Mouse (Mus musculus): ENCODE measurements around the gene Ube4a. TPM values are rescaled to one million over a fixed set of nuclear protein-coding genes. Genes with fewer than 3 reads are reported as not detected.

The Ube4a gene
- polyA plus RNA-seq, 1 experiment = 26.1 TPM

- Histone ChIP-seq H3K4me1 (ENCODE audit: control insufficient read depth, insufficient read depth, low read length) (peaks cover 2% of the 10 kb centered on the region; the same call in 1 of the 2 replicates), H3K4me3 (ENCODE audit: insufficient read depth, low read length) (no peak overlapping the region), H3K27ac (ENCODE audit: insufficient read depth, low read length) (no peak overlapping the region)
- TF ChIP-seq CTCF (IDR thresholded peaks at IDR 0.05; ENCODE audit: extremely low read depth, insufficient read depth, low read length) = no peak
- no peak for TF ChIP-seq POLR2A (IDR thresholded peaks at IDR 0.05; ENCODE audit: extremely low read depth, insufficient read depth, low read length)
Observed at GRCm38 (mm10) chr9:44892664-44893063, 72.7 kb downstream of the Ube4a start.

DNA sequence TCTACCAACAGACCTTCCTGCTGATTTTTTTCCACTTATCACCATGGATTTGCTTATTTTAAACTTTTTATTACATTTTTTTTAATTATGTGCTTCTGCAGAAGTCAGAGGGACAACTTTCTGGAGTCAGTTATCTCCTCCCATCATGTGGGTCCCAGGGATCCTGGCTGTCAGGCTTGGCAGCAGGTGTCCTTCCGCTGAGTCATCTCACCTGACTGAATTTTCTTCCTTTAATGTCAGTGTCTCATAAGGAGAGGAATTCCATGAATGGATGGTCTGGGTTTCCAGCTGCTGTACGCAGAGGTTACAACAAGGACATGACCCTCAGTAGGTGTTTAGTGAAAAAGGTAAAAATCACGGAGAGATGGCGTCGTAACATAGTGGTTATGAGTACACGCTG lies 74.2 kb downstream of the Ube4a start:
- TF ChIP-seq CTCF (IDR thresholded peaks at IDR 0.05; ENCODE audit: extremely low read depth, insufficient read depth, low read length) (no peak), POLR2A (IDR thresholded peaks at IDR 0.05; ENCODE audit: extremely low read depth, insufficient read depth, low read length) (no peak)
- Histone ChIP-seq H3K27ac (ENCODE audit: insufficient read depth, low read length) (no peak overlapping the region), H3K4me3 (ENCODE audit: insufficient read depth, low read length) (no peak overlapping the region), H3K4me1 (ENCODE audit: control insufficient read depth, insufficient read depth, low read length) (no peaks in the 10 kb centered on the region; the same call in 1 of the 2 replicates)

GRCm38 (mm10) chr9:44890122-44890521 lies 75.3 kb downstream of the Ube4a start:
- TF ChIP-seq POLR2A (IDR thresholded peaks at IDR 0.05; ENCODE audit: extremely low read depth, insufficient read depth, low read length) (no peak), CTCF (IDR thresholded peaks at IDR 0.05; ENCODE audit: extremely low read depth, insufficient read depth, low read length) (no peak)
- H3K4me1 ChIP-seq (ENCODE audit: control insufficient read depth, insufficient read depth, low read length) = no peaks in the 10 kb centered on the region; the same call in 1 of the 2 replicates
- no peak overlapping the region for H3K27ac ChIP-seq (ENCODE audit: insufficient read depth, low read length)
- no peak overlapping the region for H3K4me3 ChIP-seq (ENCODE audit: insufficient read depth, low read length)

GRCm38 (mm10) chr9:44888114-44888624 lies 77.2 kb downstream of the Ube4a start:
- H3K4me3 ChIP-seq (ENCODE audit: insufficient read depth, low read length) = no peak overlapping the region
- H3K27ac ChIP-seq (ENCODE audit: insufficient read depth, low read length) = no peak overlapping the region
- no peak for TF ChIP-seq CTCF (IDR thresholded peaks at IDR 0.05; ENCODE audit: extremely low read depth, insufficient read depth, low read length)
- TF ChIP-seq POLR2A (IDR thresholded peaks at IDR 0.05; ENCODE audit: extremely low read depth, insufficient read depth, low read length) = no peak
- no peaks in the 10 kb centered on the region; the same call in 1 of the 2 replicates for H3K4me1 ChIP-seq (ENCODE audit: control insufficient read depth, insufficient read depth, low read length)

DNA sequence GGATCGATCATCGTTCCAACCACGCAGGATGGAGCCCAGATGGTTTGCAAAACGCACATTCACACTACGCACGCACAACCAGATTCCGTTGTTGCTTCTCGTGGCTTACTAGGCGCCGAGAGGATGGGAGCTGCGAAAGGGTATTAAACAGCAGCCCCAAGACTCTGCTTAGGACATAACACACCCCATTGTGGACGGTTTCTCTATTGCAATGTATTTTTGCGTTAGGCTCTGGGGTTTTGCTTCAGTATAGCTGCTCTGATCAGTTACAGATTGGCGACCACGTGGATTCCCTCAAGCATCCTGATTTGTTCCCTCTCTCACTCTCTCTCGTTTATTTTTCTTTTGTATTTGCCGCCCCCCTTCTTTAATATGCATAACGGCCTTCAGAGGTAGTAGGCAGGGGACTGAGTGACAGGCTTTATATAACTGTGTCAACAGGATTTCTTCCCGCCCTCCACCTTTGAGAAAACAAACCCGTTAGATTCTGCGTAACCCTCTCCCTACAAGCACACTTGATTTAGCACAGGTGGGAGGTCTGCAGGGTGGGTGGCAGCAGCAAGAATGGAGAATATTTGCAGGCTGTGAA lies 82.3 kb downstream of the Ube4a start:
- 0 out of 2 replicates have a peak, but pooled peaks have one; percentile 0 for TF ChIP-seq CTCF (IDR thresholded peaks at IDR 0.05; ENCODE audit: extremely low read depth, insufficient read depth, low read length)
- no peak for TF ChIP-seq POLR2A (IDR thresholded peaks at IDR 0.05; ENCODE audit: extremely low read depth, insufficient read depth, low read length)
- peaks cover 1% of the 10 kb centered on the region; the same call in 1 of the 2 replicates for H3K4me1 ChIP-seq (ENCODE audit: control insufficient read depth, insufficient read depth, low read length)
- no peak overlapping the region for H3K27ac ChIP-seq (ENCODE audit: insufficient read depth, low read length)
- peak overlapping the region; percentile 61 for H3K4me3 ChIP-seq (ENCODE audit: insufficient read depth, low read length)

GRCm38 (mm10) chr9:44882436-44882980 lies 82.9 kb downstream of the Ube4a start:
- 0 out of 2 replicates have a peak, but pooled peaks have one; percentile 10 for TF ChIP-seq POLR2A (IDR thresholded peaks at IDR 0.05; ENCODE audit: extremely low read depth, insufficient read depth, low read length)
- no peak for TF ChIP-seq CTCF (IDR thresholded peaks at IDR 0.05; ENCODE audit: extremely low read depth, insufficient read depth, low read length)
- Histone ChIP-seq H3K27ac (ENCODE audit: insufficient read depth, low read length) (peak overlapping the region; percentile 73; the same call in 1 of the 2 replicates), H3K4me3 (ENCODE audit: insufficient read depth, low read length) (peak overlapping the region; percentile 61), H3K4me1 (ENCODE audit: control insufficient read depth, insufficient read depth, low read length) (peaks cover 3% of the 10 kb centered on the region; the same call in 1 of the 2 replicates)

GRCm38 (mm10) chr9:44881941-44882435 lies 83.4 kb downstream of the Ube4a start:
- TF ChIP-seq CTCF (IDR thresholded peaks at IDR 0.05; ENCODE audit: extremely low read depth, insufficient read depth, low read length) (no peak), POLR2A (IDR thresholded peaks at IDR 0.05; ENCODE audit: extremely low read depth, insufficient read depth, low read length) (peak; percentile 81; the same call in 1 of the 2 replicates)
- peak overlapping the region; percentile 61 for H3K4me3 ChIP-seq (ENCODE audit: insufficient read depth, low read length)
- H3K4me1 ChIP-seq (ENCODE audit: control insufficient read depth, insufficient read depth, low read length) = peaks cover 7% of the 10 kb centered on the region
- peak overlapping the region; percentile 44 for H3K27ac ChIP-seq (ENCODE audit: insufficient read depth, low read length)

DNA sequence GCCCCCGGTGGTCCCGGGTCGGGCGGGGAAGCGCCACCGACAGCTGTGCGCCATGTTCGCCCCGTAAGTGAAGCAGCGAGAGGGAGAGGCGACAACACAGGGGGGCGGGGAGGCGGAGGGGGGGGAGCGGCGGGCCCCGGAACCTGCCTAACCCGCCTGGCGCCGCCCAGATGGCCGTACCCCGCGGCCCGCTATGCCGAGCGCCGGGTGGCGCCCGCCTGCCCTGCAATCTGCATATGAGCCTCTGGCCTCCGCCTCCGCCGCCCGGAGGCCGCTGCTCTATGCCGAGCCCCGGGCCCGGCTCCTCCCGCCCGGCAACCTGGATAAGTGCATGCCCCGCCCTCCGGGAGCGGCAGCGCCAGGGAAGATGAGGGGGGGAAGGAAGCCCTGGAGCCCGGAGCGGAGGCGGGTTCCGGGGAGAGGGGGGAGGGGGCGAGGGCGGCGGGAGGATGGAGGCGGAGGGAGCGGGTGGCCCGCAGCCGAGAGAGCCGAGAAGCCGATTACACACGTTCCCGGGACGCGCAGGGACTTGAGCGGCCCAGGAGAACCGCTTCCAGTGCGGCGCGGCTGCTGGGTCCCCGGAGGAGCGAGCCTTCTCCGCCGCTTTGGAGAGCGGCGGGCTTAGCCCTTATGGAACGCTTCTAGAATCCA lies 84.1 kb downstream of the Ube4a start, which contains the start of gene Kmt2a:
Gene Kmt2a (minus strand): TSS at position 76 of the 651 bp plus-strand sequence.
- TF ChIP-seq POLR2A (IDR thresholded peaks at IDR 0.05; ENCODE audit: extremely low read depth, insufficient read depth, low read length) (peak; percentile 60), CTCF (IDR thresholded peaks at IDR 0.05; ENCODE audit: extremely low read depth, insufficient read depth, low read length) (no peak)
- Histone ChIP-seq H3K4me3 (ENCODE audit: insufficient read depth, low read length) (peak within 1 kb of the TSS; percentile 61), H3K27ac (ENCODE audit: insufficient read depth, low read length) (peak within 1 kb of the TSS; percentile 92), H3K4me1 (ENCODE audit: control insufficient read depth, insufficient read depth, low read length) (peaks cover 9% of the 10 kb centered on the region)

GRCm38 (mm10) chr9:44880309-44881081 lies 84.9 kb downstream of the Ube4a start:
- Histone ChIP-seq H3K27ac (ENCODE audit: insufficient read depth, low read length) (peak overlapping the region; percentile 92), H3K4me3 (ENCODE audit: insufficient read depth, low read length) (peak overlapping the region; percentile 61), H3K4me1 (ENCODE audit: control insufficient read depth, insufficient read depth, low read length) (peaks cover 12% of the 10 kb centered on the region)
- no peak for TF ChIP-seq POLR2A (IDR thresholded peaks at IDR 0.05; ENCODE audit: extremely low read depth, insufficient read depth, low read length)
- no peak for TF ChIP-seq CTCF (IDR thresholded peaks at IDR 0.05; ENCODE audit: extremely low read depth, insufficient read depth, low read length)
